Mouse (Mus musculus) intestine, embryonic 14.5 days (tissue): ENCODE measurements at regions not wholly inside any gene's neighbourhood (a gene's known extent, or its start where the extent isn't known, plus 50 kb on each side); places are given as distances from the start of the nearest gene placed in this dataset.

Source experiments
- ATAC-seq: fragments of 200-750 bp; cut with Nextera tagmentation; replicated peaks from 2 replicates; pipeline ENCODE4 v1.8.0; 2017; ENCODE audit warnings: low read depth, moderate number of reproducible peaks, moderate TSS enrichment, moderate library complexity; ENCODE audit not compliant: low FRiP score, low TSS enrichment
- DNase-seq: peaks from one replicate; pipeline ENCODE4 v3.0.0-alpha.2; 2018; ENCODE audit warnings: low spot score
- H3K27ac ChIP-seq: fragments of 300-500 bp; sonication (generic); 2 replicates; pipeline ENCODE4 v1.5.1; 2014; ENCODE audit warnings: low read depth, mild to moderate bottlenecking, control low read depth
- H3K27me3 ChIP-seq: fragments of 300-500 bp; sonication (generic); replicated peaks from 2 replicates; pipeline ENCODE4 v1.6.1; 2014; ENCODE audit warnings: low read length, control low read depth; ENCODE audit not compliant: control insufficient read depth, insufficient read depth
- H3K36me3 ChIP-seq: fragments of 300-500 bp; sonication (generic); 2 replicates; pipeline ENCODE4 v1.6.1; 2014; ENCODE audit warnings: low read length, control low read depth; ENCODE audit not compliant: control insufficient read depth, insufficient read depth
- H3K4me1 ChIP-seq: fragments of 300-500 bp; sonication (generic); replicated peaks from 2 replicates; pipeline ENCODE4 v1.6.1; 2014; ENCODE audit warnings: low read length, control low read depth, mixed read lengths; ENCODE audit not compliant: control insufficient read depth, insufficient read depth
- H3K4me2 ChIP-seq: fragments of 300-500 bp; sonication (generic); 2 replicates; pipeline ENCODE4 v1.6.1; 2014; ENCODE audit warnings: low read length
- H3K4me3 ChIP-seq: fragments of 300-500 bp; sonication (generic); 2 replicates; pipeline ENCODE4 v1.5.1; 2014; ENCODE audit warnings: low read depth, low read length, control low read depth, mixed read lengths
- H3K9ac ChIP-seq: fragments of 300-500 bp; sonication (generic); 2 replicates; pipeline ENCODE4 v1.6.1; 2014; ENCODE audit warnings: mild to moderate bottlenecking, low read length
- H3K9me3 ChIP-seq: fragments of 300-500 bp; sonication (generic); 2 replicates; pipeline ENCODE4 v1.6.1; 2016; ENCODE audit warnings: low read length, control low read depth; ENCODE audit not compliant: control insufficient read depth
- WGBS: fragments of 180-500 bp; shearing (Covaris S2); extraction: QIAGEN DNeasy Blood & Tissue Kit; methylation state at CpG from one replicate; pipeline ENCODE4 v1.1.7; 2014; 5-methylcytosine and 5-hydroxymethylcytosine counted together

DNA sequence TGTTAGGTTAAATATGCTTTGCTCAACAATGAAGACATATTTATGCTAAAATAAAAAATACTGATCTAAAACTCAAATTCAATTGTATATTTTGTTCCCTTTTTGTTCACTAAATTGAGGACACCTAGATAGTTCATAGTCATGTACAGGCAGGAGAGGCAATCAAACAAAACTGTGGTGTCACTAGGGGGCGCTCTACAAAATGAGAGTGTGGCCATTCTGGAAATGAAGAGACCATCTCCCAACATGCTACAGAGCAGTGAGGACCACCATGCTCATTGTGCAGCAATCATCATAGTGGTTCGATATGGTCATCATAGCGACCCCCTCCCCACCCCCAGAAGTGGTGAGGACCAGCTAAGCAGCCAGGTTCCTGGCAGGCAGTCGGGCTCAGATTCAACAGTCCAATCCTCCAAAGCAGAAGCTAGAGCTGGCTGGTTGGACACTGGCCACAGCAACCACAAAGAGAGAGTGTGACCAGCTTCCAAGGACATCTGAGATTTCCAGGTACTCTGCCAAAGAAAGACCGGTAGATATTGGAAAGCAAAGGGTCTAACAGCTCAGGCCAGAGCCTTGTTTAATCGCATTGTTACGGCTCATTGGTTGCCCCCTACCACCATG is 155.4 kb downstream of the Tgfb2 start:
- DNase-seq: no peak
- H3K4me1 ChIP-seq: no peaks in the 10 kb centered on the region
- H3K4me3 ChIP-seq: no peak overlapping the region
- no peak for ATAC-seq
- no peaks in the 10 kb centered on the region for H3K27me3 ChIP-seq
- H3K27ac ChIP-seq: no peak overlapping the region
- H3K4me2 ChIP-seq: no peak overlapping the region
- WGBS: 94% methylated on average over 7 of the region's 7 CpGs
- H3K36me3 ChIP-seq: no peaks in the 10 kb centered on the region
- H3K9me3 ChIP-seq: no peaks in the 10 kb centered on the region
- no peak overlapping the region for H3K9ac ChIP-seq

DNA sequence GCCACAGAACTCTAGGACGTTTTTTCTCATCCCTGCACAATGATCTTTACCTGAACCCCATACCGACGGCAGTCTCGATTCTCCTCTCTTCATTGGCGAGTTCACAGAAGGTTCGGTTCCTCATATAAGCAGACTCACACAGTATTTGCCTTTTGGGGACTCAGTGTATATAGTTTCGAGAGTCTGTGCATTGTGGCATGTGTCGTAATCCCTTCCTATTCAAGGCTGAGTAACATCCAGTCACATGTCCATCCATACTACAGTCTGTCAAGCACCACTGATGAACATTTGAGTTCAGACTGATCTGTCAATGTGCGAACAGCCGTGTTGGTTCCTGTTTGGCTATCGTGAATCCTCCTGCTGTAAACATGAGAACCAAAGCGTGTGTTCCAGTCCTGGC is 156.6 kb downstream of the Tgfb2 start:
- Histone ChIP-seq H3K27me3 (0 out of 2 replicates have a peak, but pooled peaks cover under 1% of the 10 kb centered on the region), H3K4me2 (no peak overlapping the region), H3K4me1 (no peaks in the 10 kb centered on the region), H3K9me3 (no peaks in the 10 kb centered on the region), H3K9ac (no peak overlapping the region), H3K4me3 (no peak overlapping the region), H3K27ac (no peak overlapping the region), H3K36me3 (no peaks in the 10 kb centered on the region)
- ATAC-seq: no peak
- 91% methylated on average over 12 of the region's 12 CpGs for WGBS
- DNase-seq: no peak

DNA sequence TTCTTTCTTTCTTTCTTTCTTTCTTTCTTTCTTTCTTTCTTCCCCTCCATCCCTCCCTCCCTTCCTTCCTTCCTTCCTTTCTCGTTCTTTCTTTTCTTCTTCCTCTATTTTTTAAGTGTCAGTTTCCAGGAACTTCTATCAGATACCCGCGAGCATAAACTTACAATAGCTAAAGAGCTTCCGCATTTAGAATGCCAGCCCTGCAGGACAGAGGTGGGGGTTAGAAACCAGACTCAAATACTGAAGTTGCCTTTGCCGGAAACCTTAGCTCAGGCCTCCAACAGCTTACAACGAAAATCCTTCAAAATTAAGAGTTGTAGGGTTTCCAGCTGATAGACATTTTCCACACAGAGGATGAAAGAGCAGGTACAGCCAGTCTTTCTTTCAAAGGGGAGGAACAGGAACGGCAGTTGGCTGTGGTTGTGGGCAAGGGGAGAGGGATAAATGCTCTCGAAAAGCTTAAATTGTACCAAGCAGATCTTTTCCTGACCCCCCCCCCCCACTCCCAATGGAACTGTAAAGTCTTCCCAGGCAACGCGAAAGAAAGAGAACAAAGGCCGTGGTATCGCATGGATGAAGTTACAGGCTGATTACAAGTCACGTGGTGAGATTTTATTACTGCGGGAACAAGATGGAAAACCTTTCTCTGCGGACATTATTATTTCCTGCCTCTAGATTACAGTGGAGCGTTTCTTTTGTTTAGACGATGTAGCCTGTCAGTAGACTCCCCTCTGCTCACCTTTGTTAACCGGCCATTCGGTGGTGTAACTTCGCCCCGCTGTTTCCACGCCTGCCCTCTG is 159.2 kb downstream of the Tgfb2 start:
- no peaks in the 10 kb centered on the region for H3K36me3 ChIP-seq
- no peak for ATAC-seq
- 0 out of 2 replicates have a peak, but pooled peaks cover 5% of the 10 kb centered on the region for H3K27me3 ChIP-seq
- no peak overlapping the region for H3K9ac ChIP-seq
- no peak overlapping the region for H3K4me2 ChIP-seq
- H3K4me3 ChIP-seq: no peak overlapping the region
- no peaks in the 10 kb centered on the region for H3K9me3 ChIP-seq
- no peaks in the 10 kb centered on the region for H3K4me1 ChIP-seq
- H3K27ac ChIP-seq: no peak overlapping the region
- WGBS: 76% methylated on average over 22 of the region's 22 CpGs
- DNase-seq: no peak

DNA sequence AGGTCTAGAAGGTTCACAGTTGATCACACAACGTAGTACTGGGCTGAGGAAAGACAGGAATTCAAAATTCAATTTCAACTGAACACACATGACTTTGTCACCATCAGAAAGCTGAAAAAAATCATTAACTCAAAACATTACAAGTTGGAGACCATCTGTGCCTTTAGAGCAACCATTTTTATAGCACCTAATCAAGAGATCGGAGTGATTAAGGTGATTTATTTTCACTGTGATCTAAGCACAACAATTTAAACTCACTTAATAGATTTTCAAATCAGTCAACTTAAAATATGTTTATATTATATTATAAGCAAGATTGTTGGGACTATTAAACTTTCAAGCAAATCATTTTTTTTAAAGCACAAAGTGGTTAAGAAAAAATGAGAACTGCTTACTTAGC is 165.7 kb downstream of the Tgfb2 start:
- WGBS: 91% methylated on average over 2 of the region's 2 CpGs
- no peak overlapping the region for H3K27ac ChIP-seq
- no peak overlapping the region for H3K9ac ChIP-seq
- ATAC-seq (no peak), DNase-seq (no peak)
- no peaks in the 10 kb centered on the region for H3K4me1 ChIP-seq
- H3K27me3 ChIP-seq: peaks cover 16% of the 10 kb centered on the region
- H3K36me3 ChIP-seq: no peaks in the 10 kb centered on the region
- no peak overlapping the region for H3K4me2 ChIP-seq
- no peak overlapping the region for H3K4me3 ChIP-seq
- H3K9me3 ChIP-seq: 0 out of 2 replicates have a peak, but pooled peaks cover 8% of the 10 kb centered on the region

DNA sequence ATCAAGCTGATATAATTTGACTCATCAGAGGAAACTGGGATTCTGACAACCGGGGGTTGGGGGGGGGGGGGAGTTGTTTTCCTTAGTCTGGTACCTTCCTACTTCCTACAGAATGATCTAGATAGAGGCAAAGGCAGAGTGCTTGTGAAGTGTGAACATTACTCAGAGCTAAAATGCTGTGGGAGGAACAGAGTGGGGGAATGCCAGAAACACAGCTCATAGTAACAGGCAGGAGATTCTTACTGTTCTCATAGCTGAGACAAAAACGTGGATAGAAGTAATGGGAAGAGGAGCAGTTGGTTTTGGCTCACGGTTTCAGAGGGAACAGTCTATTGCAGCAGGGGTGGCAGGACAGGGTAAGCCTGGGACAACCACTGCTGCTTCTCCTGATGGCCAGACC is 167.6 kb downstream of the Tgfb2 start:
- DNase-seq (no peak), ATAC-seq (no peak)
- H3K4me2 ChIP-seq: no peak overlapping the region
- H3K36me3 ChIP-seq: no peaks in the 10 kb centered on the region
- H3K9me3 ChIP-seq: 0 out of 2 replicates have a peak, but pooled peaks cover 8% of the 10 kb centered on the region
- H3K4me1 ChIP-seq: no peaks in the 10 kb centered on the region
- H3K4me3 ChIP-seq: no peak overlapping the region
- no peak overlapping the region for H3K9ac ChIP-seq
- WGBS: 85% methylated on average over 3 of the region's 3 CpGs
- peaks cover 14% of the 10 kb centered on the region for H3K27me3 ChIP-seq
- H3K27ac ChIP-seq: no peak overlapping the region

DNA sequence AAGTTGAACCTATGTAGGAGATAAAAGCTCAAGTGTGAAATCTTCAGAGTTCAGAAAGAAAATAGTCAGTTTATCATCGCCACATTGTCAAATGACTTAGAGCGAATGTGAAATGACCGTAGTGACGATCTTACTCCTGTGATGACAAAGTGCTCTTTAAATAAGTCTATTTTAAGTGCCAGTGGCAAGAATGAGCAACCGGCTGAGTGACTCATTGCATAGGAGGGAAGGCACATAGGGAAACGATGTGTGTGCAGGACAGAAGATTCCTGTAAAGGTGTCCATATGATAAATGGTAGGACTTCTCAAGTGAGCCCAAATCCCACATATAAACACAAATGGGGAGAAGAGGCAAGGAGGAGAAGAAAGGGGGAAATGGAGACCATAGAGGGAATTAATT is 189.8 kb downstream of the Tgfb2 start:
- Histone ChIP-seq H3K27me3 (no peaks in the 10 kb centered on the region), H3K4me2 (no peak overlapping the region), H3K9me3 (no peaks in the 10 kb centered on the region), H3K4me3 (no peak overlapping the region), H3K27ac (no peak overlapping the region), H3K9ac (no peak overlapping the region), H3K4me1 (no peaks in the 10 kb centered on the region), H3K36me3 (no peaks in the 10 kb centered on the region)
- ATAC-seq (no peak), DNase-seq (no peak)
- WGBS: 81% methylated on average over 6 of the region's 6 CpGs

DNA sequence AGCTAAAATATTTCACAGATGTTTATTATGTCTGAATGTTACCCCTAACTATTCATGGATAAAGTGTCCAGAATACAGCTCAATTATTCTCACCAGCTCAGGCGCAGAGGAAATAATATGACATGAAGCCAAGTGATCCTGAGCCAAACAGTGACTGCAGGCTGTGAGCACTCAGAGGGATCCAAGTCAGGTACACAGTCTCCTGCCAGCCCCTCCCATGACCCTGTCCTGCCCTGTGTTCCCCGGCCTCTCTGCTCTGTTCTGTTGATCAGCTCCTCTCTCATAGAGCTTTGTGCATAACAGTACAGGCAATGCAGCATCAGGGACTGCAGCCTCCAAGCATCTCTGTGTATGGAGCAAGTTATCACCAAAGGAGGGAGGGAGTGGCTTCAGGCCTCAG is 190.7 kb downstream of the Tgfb2 start:
- ATAC-seq: no peak
- WGBS: 64% methylated on average over 2 of the region's 2 CpGs
- no peaks in the 10 kb centered on the region for H3K9me3 ChIP-seq

DNA sequence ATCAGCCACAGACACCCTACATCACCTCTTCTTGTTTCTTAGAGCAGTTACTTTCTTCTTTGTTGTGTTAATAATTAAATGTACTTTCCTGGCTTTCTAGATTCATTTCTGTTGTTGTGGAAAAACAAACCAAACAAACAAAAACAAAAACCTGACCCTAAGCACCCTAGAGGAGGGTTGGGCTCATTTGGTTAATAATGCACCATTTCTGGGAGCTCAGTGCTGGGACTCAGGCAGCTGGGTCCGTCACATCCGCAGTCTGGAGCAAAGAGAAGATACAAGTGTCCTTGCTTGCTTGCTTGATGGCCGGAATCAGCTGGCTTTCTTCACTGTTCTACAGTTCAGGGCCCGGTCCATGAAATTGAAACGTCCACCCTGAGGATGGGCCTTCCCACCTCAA is 191.9 kb downstream of the Tgfb2 start:
- H3K4me2 ChIP-seq: no peak overlapping the region
- ATAC-seq (no peak), DNase-seq (no peak)
- H3K36me3 ChIP-seq: no peaks in the 10 kb centered on the region
- no peaks in the 10 kb centered on the region for H3K27me3 ChIP-seq
- H3K9me3 ChIP-seq: no peaks in the 10 kb centered on the region
- WGBS: 76% methylated on average over 5 of the region's 5 CpGs
- H3K4me1 ChIP-seq: no peaks in the 10 kb centered on the region
- no peak overlapping the region for H3K27ac ChIP-seq
- no peak overlapping the region for H3K9ac ChIP-seq
- no peak overlapping the region for H3K4me3 ChIP-seq

More for the DNA sequence above, 190.7 kb downstream of the Tgfb2 start:
- no peak overlapping the region for H3K4me3 ChIP-seq
- no peak overlapping the region for H3K9ac ChIP-seq
- H3K27me3 ChIP-seq: no peaks in the 10 kb centered on the region
- H3K4me1 ChIP-seq: no peaks in the 10 kb centered on the region
- no peak for DNase-seq
- H3K36me3 ChIP-seq: no peaks in the 10 kb centered on the region
- H3K27ac ChIP-seq: no peak overlapping the region
- no peak overlapping the region for H3K4me2 ChIP-seq

DNA sequence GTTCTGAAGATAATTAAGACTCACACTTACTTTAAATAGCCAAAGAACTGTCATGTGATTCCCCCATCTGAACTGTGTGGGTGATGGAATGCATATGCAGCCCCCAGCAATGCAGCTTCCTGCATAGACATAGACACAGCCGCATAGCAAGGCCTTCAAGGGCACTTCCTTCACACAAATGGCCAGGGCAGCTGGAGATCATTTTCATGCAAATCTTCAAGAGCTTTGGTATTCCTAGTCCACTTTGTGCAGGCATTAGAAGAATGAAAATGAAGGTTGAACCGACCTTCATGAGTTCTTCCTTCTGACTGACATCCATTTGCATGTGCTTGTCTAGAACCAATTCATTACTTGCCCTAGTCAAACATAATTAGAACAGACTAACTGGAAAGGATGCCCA is 195.3 kb downstream of the Tgfb2 start:
- peaks cover 3% of the 10 kb centered on the region for H3K4me1 ChIP-seq
- H3K9me3 ChIP-seq: no peaks in the 10 kb centered on the region
- H3K36me3 ChIP-seq: no peaks in the 10 kb centered on the region
- no peak for ATAC-seq
- DNase-seq: no peak
- no peak overlapping the region for H3K4me3 ChIP-seq
- no peaks in the 10 kb centered on the region for H3K27me3 ChIP-seq
- H3K9ac ChIP-seq: no peak overlapping the region
- no peak overlapping the region for H3K27ac ChIP-seq
- WGBS: 59% methylated on average over 2 of the region's 2 CpGs
- H3K4me2 ChIP-seq: no peak overlapping the region
